Mouse (Mus musculus) left cerebral cortex, adult 18-20 months (tissue): ENCODE data around the gene Rhot2. TPM values are rescaled to one million over a fixed set of nuclear protein-coding genes. Genes with fewer than 3 reads are reported as not detected.

Experiments used
- DNase-seq, 2 experiments: peaks; one replicate each; pipeline ENCODE4 v3.0.0; 2021 to 2022; ENCODE audit warnings: low spot score in 2 of 2, mixed read lengths in 1 of 2
- total RNA-seq, 2 experiments: library from RNA; stranded (reverse); gene quantifications; 2 replicates each; pipeline ENCODE4 v1.2.3; 2021

Rhot2 gene
- total RNA-seq, 2 experiments from 2014 or later, result 89.5 to 92.8 TPM

- no peak for DNase-seq
These were observed 2.1 kb downstream of the Rhot2 start for GRCm38 (mm10) chr17:25842509-25842908.

- DNase-seq, result no peak
These were observed 3.4 kb downstream of the Rhot2 start, which contains the start of gene Gm20683 for GRCm38 (mm10) chr17:25841117-25841880. Gene Gm20683 (minus strand): TSS chr17:25841763.

GRCm38 (mm10) chr17:25840519-25840918 lies 4.1 kb downstream of the Rhot2 start:
- no peak for DNase-seq

GRCm38 (mm10) chr17:25839455-25840235 lies 5.0 kb downstream of the Rhot2 start:
- DNase-seq, result no peak

- DNase-seq, result no peak
These were observed 5.7 kb downstream of the Rhot2 start for GRCm38 (mm10) chr17:25838904-25839303.

- DNase-seq, result no peak
These were observed 7.1 kb downstream of the Rhot2 start for GRCm38 (mm10) chr17:25837533-25837932.

- peak; percentile 74 to 90 for DNase-seq
These were observed 7.6 kb downstream of the Rhot2 start, which contains the start of gene Rhbdl1 for GRCm38 (mm10) chr17:25837076-25837410. Gene Rhbdl1 (minus strand): TSS chr17:25837295.

- DNase-seq, result no peak
These were observed 8.1 kb downstream of the Rhot2 start for GRCm38 (mm10) chr17:25836397-25837075.

GRCm38 (mm10) chr17:25835816-25836215 lies 8.8 kb downstream of the Rhot2 start:
- no peak for DNase-seq

- no peak for DNase-seq
These were observed 9.3 kb downstream of the Rhot2 start for GRCm38 (mm10) chr17:25835301-25835700.

- no peak for DNase-seq
These were observed 9.9 kb downstream of the Rhot2 start for GRCm38 (mm10) chr17:25834595-25835222.

- DNase-seq, result no peak
These were observed 10.6 kb downstream of the Rhot2 start for GRCm38 (mm10) chr17:25833961-25834594.

GRCm38 (mm10) chr17:25833291-25833663 lies 11.4 kb downstream of the Rhot2 start, which contains the start of gene Stub1:
Gene Stub1 (minus strand): TSS chr17:25833404.
- DNase-seq, result peak; percentile 62 to 81

GRCm38 (mm10) chr17:25832436-25833290 lies 12.0 kb downstream of the Rhot2 start:
- peak; percentile 97 to 98 for DNase-seq

- no peak for DNase-seq
These were observed 13.0 kb downstream of the Rhot2 start for GRCm38 (mm10) chr17:25831451-25832281.

GRCm38 (mm10) chr17:25830806-25831431 lies 13.7 kb downstream of the Rhot2 start:
- no peak for DNase-seq

- DNase-seq, result no peak
These were observed 14.4 kb downstream of the Rhot2 start for GRCm38 (mm10) chr17:25830200-25830753.

- DNase-seq, result no peak
These were observed 15.1 kb downstream of the Rhot2 start for GRCm38 (mm10) chr17:25829558-25830017.
